Mouse (Mus musculus): ENCODE measurements around the gene Acat1.

DNA sequence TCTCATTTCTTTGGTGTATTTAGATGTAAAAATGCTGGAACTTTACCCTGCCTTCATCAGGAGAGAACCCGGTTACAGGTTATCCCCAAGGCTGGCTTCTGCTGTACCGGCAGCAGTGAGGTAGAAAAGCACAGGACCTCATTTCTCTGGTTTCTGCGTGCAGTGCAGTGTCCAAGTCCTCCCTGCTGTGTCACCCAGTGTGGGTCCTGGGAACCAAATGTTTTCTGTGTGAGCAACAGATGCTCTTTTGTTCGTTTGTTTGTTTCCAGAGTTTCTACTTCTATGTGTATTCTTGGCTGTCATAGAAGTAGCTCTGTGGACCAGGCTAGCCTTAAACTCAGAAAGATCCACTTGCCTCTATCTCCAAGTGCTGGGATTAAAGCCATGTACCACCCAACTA lies 28.3 kb downstream of the Acat1 start:
- TF ChIP-seq POLR2A (IDR thresholded peaks at IDR 0.05; ENCODE audit: extremely low read depth, insufficient read depth, low read length) (no peak), CTCF (IDR thresholded peaks at IDR 0.05; ENCODE audit: extremely low read depth, insufficient read depth, low read length) (no peak)

Data from cortical plate, adult 2 months (tissue).